Mouse (Mus musculus): ENCODE results near the gene Kcnq1. TPM values are rescaled to one million over a fixed set of nuclear protein-coding genes. Genes with fewer than 3 reads are reported as not detected.

Kcnq1 gene
- polyA plus RNA-seq, 1 experiment: 0.54 TPM

- TF ChIP-seq CTCF (IDR thresholded peaks at IDR 0.05; ENCODE audit: borderline replicate concordance, insufficient read depth, low read depth, low read length) (no peak), POLR2A (IDR thresholded peaks at IDR 0.05; ENCODE audit: borderline replicate concordance, insufficient read depth, low read length) (no peak)
- WGBS: 10% methylated on average over 2 of the region's 2 CpGs
- H3K27ac ChIP-seq (ENCODE audit: insufficient read depth, low read length): no peak overlapping the region
These were observed 38.7 kb upstream of the Kcnq1 start for GRCm38 (mm10) chr7:143067469-143067868.

GRCm38 (mm10) chr7:143067897-143068296 is 38.3 kb upstream of the Kcnq1 start:
- Histone ChIP-seq H3K27me3 (ENCODE audit: control insufficient read depth, insufficient read depth, low read length) (no peaks in the 10 kb centered on the region), H3K27ac (ENCODE audit: insufficient read depth, low read length) (peak overlapping the region; percentile 84), H3K4me1 (ENCODE audit: control insufficient read depth, insufficient read depth, low read length) (peaks cover 20% of the 10 kb centered on the region), H3K4me3 (replicated peaks; ENCODE audit: insufficient read depth, low read depth, low read length) (no peak overlapping the region)
- 25% methylated on average over 3 of the region's 3 CpGs for WGBS
- DNase-seq: peak in 1 of 2 experiments; percentile 34
- no peak for TF ChIP-seq POLR2A (IDR thresholded peaks at IDR 0.05; ENCODE audit: borderline replicate concordance, insufficient read depth, low read length)
- no peak for TF ChIP-seq CTCF (IDR thresholded peaks at IDR 0.05; ENCODE audit: borderline replicate concordance, insufficient read depth, low read depth, low read length)

More at GRCm38 (mm10) chr7:143067469-143067868, 38.7 kb upstream of the Kcnq1 start:
- H3K27me3 ChIP-seq (ENCODE audit: control insufficient read depth, insufficient read depth, low read length): no peaks in the 10 kb centered on the region
- H3K4me1 ChIP-seq (ENCODE audit: control insufficient read depth, insufficient read depth, low read length): peaks cover 20% of the 10 kb centered on the region
- H3K4me3 ChIP-seq (replicated peaks; ENCODE audit: insufficient read depth, low read depth, low read length): no peak overlapping the region
- DNase-seq: peak in 1 of 2 experiments; percentile 25

GRCm38 (mm10) chr7:143068316-143068881 is 37.8 kb upstream of the Kcnq1 start:
- WGBS: 11% methylated on average over 13 of the region's 13 CpGs
- no peak for TF ChIP-seq POLR2A (IDR thresholded peaks at IDR 0.05; ENCODE audit: borderline replicate concordance, insufficient read depth, low read length)
- TF ChIP-seq CTCF (IDR thresholded peaks at IDR 0.05; ENCODE audit: borderline replicate concordance, insufficient read depth, low read depth, low read length): no peak
- H3K27ac ChIP-seq (ENCODE audit: insufficient read depth, low read length): peak overlapping the region; percentile 84
- peak in 1 of 2 experiments; percentile 68 for DNase-seq
- H3K4me3 ChIP-seq (replicated peaks; ENCODE audit: insufficient read depth, low read depth, low read length): peak overlapping the region; percentile 65
- H3K4me1 ChIP-seq (ENCODE audit: control insufficient read depth, insufficient read depth, low read length): peaks cover 20% of the 10 kb centered on the region
- no peaks in the 10 kb centered on the region for H3K27me3 ChIP-seq (ENCODE audit: control insufficient read depth, insufficient read depth, low read length)

- no peak for TF ChIP-seq CTCF (IDR thresholded peaks at IDR 0.05; ENCODE audit: borderline replicate concordance, insufficient read depth, low read depth, low read length)
- TF ChIP-seq POLR2A (IDR thresholded peaks at IDR 0.05; ENCODE audit: borderline replicate concordance, insufficient read depth, low read length): peak; percentile 73
- peak; percentile 97 to 100 for DNase-seq
- peak within 1 kb of the TSS; percentile 91 for H3K4me3 ChIP-seq (replicated peaks; ENCODE audit: insufficient read depth, low read depth, low read length)
- H3K4me1 ChIP-seq (ENCODE audit: control insufficient read depth, insufficient read depth, low read length): peaks cover 19% of the 10 kb centered on the region
- H3K27ac ChIP-seq (ENCODE audit: insufficient read depth, low read length): peak within 1 kb of the TSS; percentile 84
- under 1% methylated on average over 51 of the region's 51 CpGs for WGBS
- H3K27me3 ChIP-seq (ENCODE audit: control insufficient read depth, insufficient read depth, low read length): no peaks in the 10 kb centered on the region
These were observed 37.1 kb upstream of the Kcnq1 start, which contains the start of gene Tssc4 for GRCm38 (mm10) chr7:143068882-143069591. TSS of gene Tssc4 (plus strand) at chr7:143069249.

- WGBS: 3% methylated on average over 30 of the region's 30 CpGs
- H3K27me3 ChIP-seq (ENCODE audit: control insufficient read depth, insufficient read depth, low read length): no peaks in the 10 kb centered on the region
- peak overlapping the region; percentile 60 for H3K27ac ChIP-seq (ENCODE audit: insufficient read depth, low read length)
- H3K4me3 ChIP-seq (replicated peaks; ENCODE audit: insufficient read depth, low read depth, low read length): peak overlapping the region; percentile 91
- no peak for DNase-seq
- H3K4me1 ChIP-seq (ENCODE audit: control insufficient read depth, insufficient read depth, low read length): peaks cover 15% of the 10 kb centered on the region
- no peak for TF ChIP-seq POLR2A (IDR thresholded peaks at IDR 0.05; ENCODE audit: borderline replicate concordance, insufficient read depth, low read length)
- no peak for TF ChIP-seq CTCF (IDR thresholded peaks at IDR 0.05; ENCODE audit: borderline replicate concordance, insufficient read depth, low read depth, low read length)
These were observed 36.3 kb upstream of the Kcnq1 start for GRCm38 (mm10) chr7:143069751-143070400.

- WGBS: 80% methylated on average over 10 of the region's 10 CpGs
- Histone ChIP-seq H3K27me3 (ENCODE audit: control insufficient read depth, insufficient read depth, low read length) (no peaks in the 10 kb centered on the region), H3K4me3 (replicated peaks; ENCODE audit: insufficient read depth, low read depth, low read length) (peak overlapping the region; percentile 91), H3K4me1 (ENCODE audit: control insufficient read depth, insufficient read depth, low read length) (peaks cover 18% of the 10 kb centered on the region), H3K27ac (ENCODE audit: insufficient read depth, low read length) (no peak overlapping the region)
- TF ChIP-seq POLR2A (IDR thresholded peaks at IDR 0.05; ENCODE audit: borderline replicate concordance, insufficient read depth, low read length): no peak
- no peak for DNase-seq
These were observed 35.6 kb upstream of the Kcnq1 start for GRCm38 (mm10) chr7:143070506-143071070.

- H3K4me3 ChIP-seq (replicated peaks; ENCODE audit: insufficient read depth, low read depth, low read length): no peak overlapping the region
- 85% methylated on average over 5 of the region's 5 CpGs for WGBS
- TF ChIP-seq POLR2A (IDR thresholded peaks at IDR 0.05; ENCODE audit: borderline replicate concordance, insufficient read depth, low read length) (no peak), CTCF (IDR thresholded peaks at IDR 0.05; ENCODE audit: borderline replicate concordance, insufficient read depth, low read depth, low read length) (no peak)
- peaks cover 18% of the 10 kb centered on the region for H3K4me1 ChIP-seq (ENCODE audit: control insufficient read depth, insufficient read depth, low read length)
- no peak overlapping the region for H3K27ac ChIP-seq (ENCODE audit: insufficient read depth, low read length)
- no peaks in the 10 kb centered on the region for H3K27me3 ChIP-seq (ENCODE audit: control insufficient read depth, insufficient read depth, low read length)
- DNase-seq: no peak
These were observed 33.6 kb upstream of the Kcnq1 start for GRCm38 (mm10) chr7:143072605-143073004.
